Mouse (Mus musculus): Measurements from ENCODE around the gene Bmf. TPM values are rescaled to one million over a fixed set of nuclear protein-coding genes. Genes with fewer than 3 reads are reported as not detected.

The Bmf gene
- polyA plus RNA-seq, 1 experiment from 2014 or later, result 6.2 TPM

DNA sequence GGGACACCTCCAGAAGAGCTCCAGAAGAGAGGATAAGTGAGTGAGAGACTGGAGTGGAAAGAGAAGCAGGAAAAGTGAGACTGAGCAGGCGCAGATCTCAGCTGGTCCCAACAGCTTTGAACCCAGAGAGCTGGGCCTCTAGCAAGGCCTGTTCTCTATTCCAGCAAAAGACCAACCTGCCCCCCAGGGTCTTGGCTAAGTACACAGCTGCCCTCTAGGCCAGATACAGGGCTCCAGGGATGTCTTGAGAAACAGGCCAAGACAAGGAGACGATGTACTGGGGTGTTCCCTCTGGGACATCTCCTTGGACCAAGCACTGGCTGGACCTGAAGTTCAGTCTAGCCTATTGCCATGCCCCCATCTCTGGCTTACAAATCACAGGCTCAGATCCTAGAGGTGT is 49.3 kb downstream of the Bmf start:
- ATAC-seq (ENCODE audit: low FRiP score), result no peak
- H3K27ac ChIP-seq, result no peak overlapping the region; the same call in 1 of the 2 replicates

DNA sequence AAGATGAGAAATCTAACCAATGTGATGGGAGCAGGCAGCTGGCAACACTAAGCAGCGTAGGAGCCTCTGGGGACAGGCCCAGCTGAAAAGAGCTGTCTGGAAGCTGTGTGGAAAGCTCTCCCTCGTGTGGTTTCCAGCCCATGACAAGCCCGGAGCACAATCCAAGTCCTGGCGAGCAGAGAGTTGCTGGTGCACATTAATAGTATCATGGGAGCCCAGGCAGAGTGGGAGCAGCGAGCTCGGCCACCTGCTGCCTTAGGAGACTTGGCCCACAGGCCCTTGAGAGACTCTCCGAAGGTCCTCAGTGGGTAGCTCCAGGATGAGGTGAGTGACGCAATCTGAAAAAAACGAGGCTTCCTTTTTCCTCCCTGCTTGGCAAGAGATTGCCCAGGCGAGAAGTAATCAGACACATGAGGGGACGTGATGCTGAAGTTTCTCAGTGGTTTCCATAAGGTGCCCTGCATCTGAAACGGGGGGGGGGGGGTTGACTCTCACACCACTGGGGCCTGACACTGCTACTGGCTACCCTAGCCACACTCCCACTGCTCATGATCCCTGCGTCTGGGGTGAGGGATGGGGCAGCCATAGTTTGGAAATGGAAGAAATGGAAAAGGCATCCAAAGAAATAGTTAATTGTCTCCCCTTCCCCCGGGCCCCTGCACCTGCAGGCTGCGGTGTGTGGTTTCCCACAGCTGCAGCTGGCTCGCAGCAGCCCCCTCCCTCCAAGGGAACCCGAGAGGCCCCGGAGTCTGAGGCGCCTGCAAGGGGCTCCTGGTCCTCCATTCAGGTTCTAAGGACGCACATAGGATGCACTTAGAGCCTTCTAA is 50.1 kb downstream of the Bmf start:
- WGBS, result 38% methylated on average over 20 of the region's 20 CpGs
- H3K4me2 ChIP-seq (replicated peaks), result no peak overlapping the region
- H3K27ac ChIP-seq, result peak overlapping the region; percentile 44; the same call in 1 of the 2 replicates
- H3K36me3 ChIP-seq, result no peaks in the 10 kb centered on the region
- no peak overlapping the region for H3K4me3 ChIP-seq
- H3K9me3 ChIP-seq (replicated peaks), result no peaks in the 10 kb centered on the region
- peak; percentile 46; the same call in 1 of the 2 replicates for ATAC-seq (ENCODE audit: low FRiP score)
- no peak overlapping the region for H3K9ac ChIP-seq
- no peaks in the 10 kb centered on the region for H3K27me3 ChIP-seq
- H3K4me1 ChIP-seq, result peaks cover 15% of the 10 kb centered on the region

More for the DNA sequence above, 49.3 kb downstream of the Bmf start:
- peaks cover 15% of the 10 kb centered on the region for H3K4me1 ChIP-seq
- WGBS, result 81% methylated on average over 2 of the region's 2 CpGs
- H3K9me3 ChIP-seq (replicated peaks), result no peaks in the 10 kb centered on the region
- H3K4me2 ChIP-seq (replicated peaks), result no peak overlapping the region
- no peaks in the 10 kb centered on the region for H3K36me3 ChIP-seq
- H3K27me3 ChIP-seq, result no peaks in the 10 kb centered on the region
- H3K4me3 ChIP-seq, result no peak overlapping the region
- no peak overlapping the region for H3K9ac ChIP-seq

DNA sequence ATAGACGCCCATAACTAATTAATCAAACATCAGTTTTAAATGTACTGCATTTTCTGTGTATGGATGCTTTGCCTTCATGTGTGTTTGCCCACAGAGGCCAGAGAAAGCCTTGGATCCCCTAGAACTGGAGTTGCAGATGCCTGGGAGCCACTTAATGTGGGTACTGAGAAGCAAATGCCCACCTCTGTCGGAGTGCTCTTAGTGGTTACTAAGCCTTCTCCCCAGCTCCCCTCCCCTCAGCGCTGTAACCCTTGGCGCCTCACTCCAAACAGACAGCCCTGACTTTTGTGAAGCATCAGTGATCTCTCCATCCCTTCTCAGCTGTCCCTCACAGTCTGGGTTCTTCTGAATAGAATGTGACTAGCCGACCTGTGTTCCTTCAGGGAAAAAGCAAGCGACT is 51.0 kb downstream of the Bmf start:
- Histone ChIP-seq H3K27me3 (no peaks in the 10 kb centered on the region), H3K9me3 (replicated peaks) (no peaks in the 10 kb centered on the region), H3K9ac (no peak overlapping the region), H3K4me1 (peaks cover 15% of the 10 kb centered on the region), H3K27ac (peak overlapping the region; percentile 5; the same call in 1 of the 2 replicates), H3K4me3 (no peak overlapping the region), H3K4me2 (replicated peaks) (no peak overlapping the region), H3K36me3 (no peaks in the 10 kb centered on the region)
- ATAC-seq (ENCODE audit: low FRiP score), result no peak
- 85% methylated on average over 6 of the region's 6 CpGs for WGBS

DNA sequence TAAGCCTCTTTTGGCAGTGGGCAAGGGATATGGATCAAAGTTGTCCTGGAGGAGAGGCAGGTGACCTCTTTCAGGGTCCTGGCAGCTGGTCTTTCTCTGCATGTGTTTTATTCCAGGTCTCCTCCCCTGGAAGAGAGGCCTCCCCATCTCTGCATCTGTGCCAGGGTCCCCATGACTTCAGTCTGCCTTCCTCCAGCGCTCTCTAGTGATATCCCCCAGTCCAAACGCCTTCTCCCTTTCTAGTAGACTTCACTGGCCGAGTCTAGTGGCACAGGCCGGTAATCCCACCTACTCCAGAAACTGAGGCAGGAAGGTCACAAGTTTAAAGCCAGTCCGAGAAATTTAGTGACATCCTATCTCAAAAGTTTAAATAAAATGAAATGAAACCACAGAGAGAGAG is 51.6 kb downstream of the Bmf start:
- Histone ChIP-seq H3K4me2 (replicated peaks) (no peak overlapping the region), H3K4me1 (peaks cover 15% of the 10 kb centered on the region), H3K4me3 (no peak overlapping the region), H3K27me3 (no peaks in the 10 kb centered on the region), H3K9me3 (replicated peaks) (no peaks in the 10 kb centered on the region), H3K9ac (no peak overlapping the region), H3K27ac (no peak overlapping the region), H3K36me3 (no peaks in the 10 kb centered on the region)
- WGBS, result 78% methylated on average over 5 of the region's 5 CpGs
- no peak for ATAC-seq (ENCODE audit: low FRiP score)

DNA sequence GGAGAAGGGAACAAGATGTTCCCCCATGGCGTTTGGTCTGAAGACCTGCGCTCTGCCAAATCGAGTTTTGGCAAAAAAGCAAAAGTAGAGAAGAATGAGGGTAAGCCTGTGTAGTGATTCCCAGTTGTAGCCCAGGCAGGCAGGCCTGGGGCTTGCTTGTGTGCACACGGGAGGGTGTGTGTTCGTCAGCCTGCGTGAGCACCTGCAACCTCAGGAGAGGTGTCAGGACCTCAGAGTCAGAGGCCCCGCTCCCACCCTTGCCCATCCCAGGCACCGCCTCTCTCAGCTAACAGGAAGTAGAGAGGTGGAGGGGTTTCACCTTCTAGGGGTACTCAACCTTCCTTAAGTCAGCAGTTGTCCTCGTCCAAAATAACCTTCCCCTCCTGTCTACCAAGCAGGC is 54.5 kb downstream of the Bmf start:
- Histone ChIP-seq H3K27me3 (no peaks in the 10 kb centered on the region), H3K27ac (no peak overlapping the region), H3K4me3 (no peak overlapping the region), H3K4me2 (replicated peaks) (no peak overlapping the region), H3K9ac (no peak overlapping the region), H3K9me3 (replicated peaks) (no peaks in the 10 kb centered on the region), H3K36me3 (no peaks in the 10 kb centered on the region), H3K4me1 (peaks cover 23% of the 10 kb centered on the region)
- ATAC-seq (ENCODE audit: low FRiP score), result no peak
- 74% methylated on average over 9 of the region's 9 CpGs for WGBS

DNA sequence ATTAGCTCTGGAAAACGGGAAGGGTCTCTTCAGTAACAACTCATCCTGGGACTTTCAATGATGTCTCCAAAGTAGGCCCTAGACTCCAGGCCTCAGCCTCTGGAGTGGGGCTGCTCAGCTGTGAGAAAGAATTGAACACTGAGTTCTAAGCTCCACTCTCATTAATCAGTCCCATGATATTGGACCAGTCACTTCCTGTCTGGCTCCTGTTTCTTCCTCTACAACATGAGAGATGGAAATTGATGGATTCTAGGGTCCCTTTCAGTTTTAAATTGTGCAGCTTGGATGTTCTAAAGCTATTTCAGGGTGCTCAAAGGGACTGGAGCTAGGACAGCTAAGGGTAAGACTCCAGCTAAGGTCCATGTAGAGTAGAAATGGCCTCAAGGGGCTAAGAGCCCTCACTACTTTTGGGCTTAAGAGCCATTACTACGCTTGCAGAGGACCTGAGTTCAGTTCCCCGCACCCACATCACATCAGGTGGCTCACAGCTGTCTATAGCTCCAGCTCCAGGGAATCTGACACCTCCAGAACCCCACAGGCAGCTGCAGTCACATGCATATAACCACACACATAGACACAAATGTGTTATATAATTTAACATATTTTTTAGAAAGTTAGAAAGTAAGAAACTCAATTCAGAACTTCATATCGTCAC is 57.6 kb downstream of the Bmf start:
- WGBS, result 83% methylated on average over 4 of the region's 4 CpGs
- Histone ChIP-seq H3K36me3 (no peaks in the 10 kb centered on the region), H3K27me3 (no peaks in the 10 kb centered on the region), H3K9ac (no peak overlapping the region), H3K9me3 (replicated peaks) (no peaks in the 10 kb centered on the region), H3K27ac (no peak overlapping the region), H3K4me2 (replicated peaks) (no peak overlapping the region), H3K4me3 (no peak overlapping the region), H3K4me1 (peaks cover 13% of the 10 kb centered on the region)
- ATAC-seq (ENCODE audit: low FRiP score), result no peak

DNA sequence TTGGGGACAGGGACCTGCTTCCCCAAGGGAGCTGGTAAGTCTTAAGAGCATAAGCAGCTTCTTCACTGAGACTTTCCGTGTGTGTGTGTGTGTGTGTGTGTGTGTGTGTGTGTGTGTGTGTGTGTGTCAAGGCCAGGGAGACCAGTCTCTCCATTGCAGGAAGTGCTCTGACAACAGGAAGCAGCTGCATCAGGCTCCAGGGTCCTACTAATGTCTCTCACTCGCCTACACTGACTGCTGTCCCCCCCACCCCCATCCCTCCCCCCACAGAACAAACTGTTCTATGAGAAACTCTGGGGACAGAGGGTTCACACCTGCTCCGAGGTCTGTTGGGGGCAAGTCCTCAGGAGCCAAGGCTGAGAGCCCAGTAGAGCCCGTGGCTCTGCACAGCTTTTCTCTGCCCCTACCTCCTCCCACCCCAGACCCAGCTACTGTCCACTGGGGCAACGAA is 58.2 kb downstream of the Bmf start:
- H3K9me3 ChIP-seq (replicated peaks), result no peaks in the 10 kb centered on the region
- no peak for ATAC-seq (ENCODE audit: low FRiP score)
- no peak overlapping the region for H3K4me3 ChIP-seq
- no peaks in the 10 kb centered on the region for H3K36me3 ChIP-seq
- no peak overlapping the region for H3K9ac ChIP-seq
- no peak overlapping the region for H3K4me2 ChIP-seq (replicated peaks)
- H3K27me3 ChIP-seq, result no peaks in the 10 kb centered on the region
- H3K4me1 ChIP-seq, result peaks cover 13% of the 10 kb centered on the region
- WGBS, result 52% methylated on average over 5 of the region's 5 CpGs
- no peak overlapping the region for H3K27ac ChIP-seq

DNA sequence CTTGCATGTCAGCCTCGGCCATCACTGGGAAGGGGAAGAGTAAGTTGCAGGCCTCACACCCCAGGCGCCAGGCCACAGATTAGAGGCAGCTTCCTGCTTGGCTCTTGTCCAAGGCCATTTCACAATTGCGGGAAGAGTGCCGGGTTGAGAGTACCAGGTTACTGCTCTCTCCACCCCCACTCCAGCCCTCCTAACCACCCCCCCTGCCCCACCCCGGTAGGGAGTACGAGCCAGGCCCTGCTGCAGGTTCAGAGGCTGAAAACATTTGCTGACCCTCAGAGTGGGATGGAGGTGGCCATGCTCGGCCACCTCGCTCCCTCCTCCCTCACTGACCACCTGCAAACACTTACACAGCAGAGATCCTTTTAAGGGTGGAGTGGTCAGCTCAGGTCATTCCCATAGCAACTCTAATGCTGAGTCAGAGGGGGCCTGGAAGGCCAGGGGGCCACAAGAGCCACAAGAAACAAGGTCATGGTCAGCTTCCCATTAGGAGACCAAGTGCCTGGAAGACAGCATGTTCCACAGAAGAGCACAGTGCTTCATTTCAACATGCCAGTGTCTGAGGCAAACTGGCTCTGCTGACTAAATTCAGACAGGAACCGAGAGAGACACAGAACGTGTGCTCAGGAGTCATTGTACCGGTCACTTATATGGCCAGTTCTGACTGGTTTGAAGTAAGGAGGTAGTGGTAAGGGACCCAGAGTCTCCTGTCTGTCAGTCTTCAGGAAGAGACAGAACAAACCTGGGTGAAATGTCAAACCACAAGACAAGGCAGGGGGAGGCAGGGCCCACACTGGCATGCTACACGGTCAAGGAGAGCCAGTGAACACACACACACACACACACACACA is 59.0 kb downstream of the Bmf start:
- no peaks in the 10 kb centered on the region for H3K36me3 ChIP-seq
- peaks cover 13% of the 10 kb centered on the region for H3K4me1 ChIP-seq
- no peak overlapping the region for H3K9ac ChIP-seq
- H3K27ac ChIP-seq, result no peak overlapping the region
- 36% methylated on average over 12 of the region's 12 CpGs for WGBS
- ATAC-seq (ENCODE audit: low FRiP score), result no peak
- H3K4me2 ChIP-seq (replicated peaks), result no peak overlapping the region
- no peak overlapping the region for H3K4me3 ChIP-seq
- no peaks in the 10 kb centered on the region for H3K27me3 ChIP-seq
- H3K9me3 ChIP-seq (replicated peaks), result no peaks in the 10 kb centered on the region

DNA sequence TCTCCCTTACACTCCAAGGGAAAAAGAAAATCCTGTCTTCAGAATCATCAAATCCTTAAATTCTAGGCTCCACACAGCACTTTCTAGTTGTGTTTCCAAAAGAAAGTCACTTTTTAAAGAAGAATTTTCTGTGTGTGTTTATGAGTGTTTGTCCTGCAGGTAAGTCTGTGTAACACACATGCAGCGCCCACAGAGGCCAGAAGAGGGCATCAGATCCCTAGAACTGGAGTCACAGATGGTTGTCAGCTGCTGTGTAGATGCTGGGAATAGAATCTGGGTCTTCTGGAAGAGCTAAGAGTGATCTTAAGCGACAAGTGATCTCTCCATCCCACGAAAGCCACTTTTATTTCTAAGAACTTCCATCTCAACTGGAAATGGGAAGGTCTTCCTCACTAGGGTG is 61.7 kb downstream of the Bmf start:
- Histone ChIP-seq H3K4me2 (replicated peaks) (no peak overlapping the region), H3K9ac (no peak overlapping the region), H3K27me3 (no peaks in the 10 kb centered on the region), H3K9me3 (replicated peaks) (no peaks in the 10 kb centered on the region), H3K36me3 (no peaks in the 10 kb centered on the region), H3K4me1 (peaks cover 13% of the 10 kb centered on the region), H3K27ac (no peak overlapping the region), H3K4me3 (no peak overlapping the region)
- no peak for ATAC-seq (ENCODE audit: low FRiP score)
- 68% methylated on average over 3 of the region's 3 CpGs for WGBS

DNA sequence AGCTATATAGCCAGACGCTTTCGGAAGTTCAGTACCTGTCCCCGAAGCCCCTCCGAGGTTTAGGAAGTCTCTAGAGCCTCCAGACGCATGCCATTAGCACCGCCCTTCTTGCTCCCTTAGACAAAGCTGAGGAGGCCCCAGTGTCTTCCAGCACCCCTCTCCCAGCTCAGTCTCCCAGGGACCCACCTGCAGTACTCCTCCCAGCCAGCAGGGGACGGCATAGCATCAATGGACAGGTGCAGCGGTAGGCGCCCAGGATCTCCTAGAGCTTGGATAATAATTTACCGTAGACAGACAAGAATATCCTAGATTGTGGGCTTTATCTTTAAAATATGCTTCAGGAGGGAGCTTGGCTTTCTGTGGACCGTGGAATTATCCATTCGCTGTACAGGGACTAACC is 62.6 kb downstream of the Bmf start:
- no peaks in the 10 kb centered on the region for H3K27me3 ChIP-seq
- H3K36me3 ChIP-seq, result no peaks in the 10 kb centered on the region
- H3K4me3 ChIP-seq, result no peak overlapping the region
- peaks cover 13% of the 10 kb centered on the region for H3K4me1 ChIP-seq
- no peak overlapping the region for H3K4me2 ChIP-seq (replicated peaks)
- 15% methylated on average over 12 of the region's 12 CpGs for WGBS
- H3K9me3 ChIP-seq (replicated peaks), result no peaks in the 10 kb centered on the region
- H3K27ac ChIP-seq, result no peak overlapping the region
- ATAC-seq (ENCODE audit: low FRiP score), result peak; percentile 62
- no peak overlapping the region for H3K9ac ChIP-seq

DNA sequence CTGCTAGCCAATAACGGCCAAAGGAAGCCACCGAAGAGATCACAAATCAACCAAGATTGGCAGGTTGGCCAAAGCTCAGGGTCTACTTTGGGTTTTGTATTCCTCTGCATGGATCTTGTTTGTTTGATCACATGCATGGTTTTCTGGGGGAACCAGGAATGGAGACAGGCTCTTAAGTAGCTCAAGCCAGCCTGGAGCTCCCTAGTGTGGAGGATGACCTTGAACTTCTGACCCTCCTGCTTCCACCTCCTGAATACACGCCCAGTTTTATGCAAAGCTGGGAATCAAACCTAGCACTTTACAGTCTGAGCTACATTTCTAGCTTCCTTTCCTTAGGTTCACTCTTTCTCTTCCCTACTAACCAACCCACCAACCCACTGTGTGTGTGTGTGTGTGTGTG is 64.1 kb downstream of the Bmf start:
- H3K27ac ChIP-seq, result no peak overlapping the region
- no peak overlapping the region for H3K4me2 ChIP-seq (replicated peaks)
- H3K4me3 ChIP-seq, result no peak overlapping the region
- 81% methylated on average over 3 of the region's 3 CpGs for WGBS
- no peaks in the 10 kb centered on the region for H3K27me3 ChIP-seq
- no peak overlapping the region for H3K9ac ChIP-seq
- peaks cover 6% of the 10 kb centered on the region for H3K4me1 ChIP-seq
- no peaks in the 10 kb centered on the region for H3K36me3 ChIP-seq
- no peaks in the 10 kb centered on the region for H3K9me3 ChIP-seq (replicated peaks)
- ATAC-seq (ENCODE audit: low FRiP score), result no peak

DNA sequence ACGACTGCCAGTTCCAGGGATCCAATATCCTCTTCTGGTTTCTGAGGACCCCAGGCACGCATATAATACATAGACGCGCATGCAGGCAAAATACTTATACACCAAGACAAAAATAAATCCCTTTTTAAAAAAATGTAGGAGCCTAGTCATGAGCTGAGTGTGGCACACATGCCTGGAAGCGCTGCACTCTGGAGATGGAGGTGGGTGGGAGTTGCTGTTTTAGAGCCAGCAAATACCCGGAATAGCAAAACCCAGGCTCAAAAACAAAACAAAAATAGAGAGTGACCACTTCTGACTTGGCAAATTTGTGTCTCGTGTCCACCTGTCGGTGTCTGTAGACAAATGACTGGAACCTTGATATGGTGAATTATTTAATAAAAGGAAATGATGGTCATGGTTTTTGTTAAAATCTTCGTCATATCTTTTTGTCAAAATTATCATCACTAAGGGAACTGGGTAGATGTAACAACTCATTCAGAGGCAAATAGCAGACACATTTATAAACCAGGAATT is 65.0 kb downstream of the Bmf start:
- 86% methylated on average over 9 of the region's 9 CpGs for WGBS
- Histone ChIP-seq H3K9me3 (replicated peaks) (no peaks in the 10 kb centered on the region), H3K4me2 (replicated peaks) (no peak overlapping the region), H3K9ac (no peak overlapping the region), H3K4me1 (no peaks in the 10 kb centered on the region), H3K27ac (no peak overlapping the region), H3K36me3 (no peaks in the 10 kb centered on the region), H3K4me3 (no peak overlapping the region), H3K27me3 (no peaks in the 10 kb centered on the region)
- no peak for ATAC-seq (ENCODE audit: low FRiP score)

All from hindbrain, embryonic 12.5 days (tissue).